Mouse (Mus musculus) olfactory bulb, adult 2 months (tissue): ENCODE measurements around the gene Mrpl4.

Source experiments
- CTCF ChIP-seq: fragments of 200-500 bp; IDR thresholded peaks from 2 replicates; pipeline ENCODE4 v1.5.1; 2012; ENCODE audit warnings: low read depth, mild to moderate bottlenecking, low read length, moderate library complexity; ENCODE audit not compliant: insufficient read depth
- POLR2A ChIP-seq: fragments of 200-500 bp; IDR thresholded peaks from 2 replicates; pipeline ENCODE4 v1.6.1; 2012; ENCODE audit warnings: mild to moderate bottlenecking, low read depth, low read length, moderate library complexity; ENCODE audit not compliant: insufficient read depth

- TF ChIP-seq CTCF (no peak), POLR2A (no peak)
These were observed 7.8 kb downstream of the Mrpl4 start for GRCm38 (mm10) chr9:21010362-21010761.
